Mouse (Mus musculus) hindbrain, embryonic 14.5 days (tissue): Measurements from ENCODE around the gene Celf2. TPM values are rescaled to one million over a fixed set of nuclear protein-coding genes. Genes with fewer than 3 reads are reported as not detected.

Experiments used
- ATAC-seq: fragments of 200-750 bp; cut with Nextera tagmentation; 2 replicates; pipeline ENCODE4 v1.8.0; 2017; ENCODE audit warnings: moderate number of reproducible peaks, mild to moderate bottlenecking, moderate TSS enrichment, moderate library complexity; ENCODE audit not compliant: low FRiP score
- DNase-seq: peaks from one replicate; pipeline ENCODE4 v3.0.0-alpha.2; 2015; ENCODE audit warnings: low spot score
- H3K27ac ChIP-seq: fragments of 300-500 bp; sonication (generic); 2 replicates; pipeline ENCODE4 v1.5.1; 2014; ENCODE audit warnings: mild to moderate bottlenecking, moderate library complexity
- H3K27me3 ChIP-seq: fragments of 300-500 bp; sonication (generic); 2 replicates; pipeline ENCODE4 v1.6.1; 2014; ENCODE audit warnings: mild to moderate bottlenecking, low read length, mixed read lengths; ENCODE audit not compliant: control insufficient read depth, insufficient read depth
- H3K36me3 ChIP-seq: fragments of 300-500 bp; sonication (generic); replicated peaks from 2 replicates; pipeline ENCODE4 v1.6.1; 2014; ENCODE audit not compliant: control insufficient read depth, insufficient read depth
- H3K4me1 ChIP-seq: fragments of 300-500 bp; sonication (generic); replicated peaks from 2 replicates; pipeline ENCODE4 v1.6.1; 2014; ENCODE audit warnings: antibody characterized with exemption, low read length, mixed read lengths; ENCODE audit not compliant: control insufficient read depth, insufficient read depth
- H3K4me2 ChIP-seq: fragments of 300-500 bp; sonication (generic); replicated peaks from 2 replicates; pipeline ENCODE4 v1.6.1; 2014; ENCODE audit warnings: mild to moderate bottlenecking, moderate library complexity
- H3K4me3 ChIP-seq: fragments of 300-500 bp; sonication (generic); replicated peaks from 2 replicates; pipeline ENCODE4 v1.5.1; 2014; ENCODE audit warnings: mild to moderate bottlenecking, low read length
- H3K9ac ChIP-seq: fragments of 300-500 bp; sonication (generic); 2 replicates; pipeline ENCODE4 v1.6.1; 2014
- H3K9me3 ChIP-seq: fragments of 300-500 bp; sonication (generic); 2 replicates; pipeline ENCODE4 v1.6.1; 2016; ENCODE audit warnings: low read length; ENCODE audit not compliant: control insufficient read depth
- WGBS: fragments of 180-500 bp; shearing (Covaris S2); extraction: QIAGEN DNeasy Blood & Tissue Kit; methylation state at CpG from one replicate; pipeline ENCODE4 v1.1.7; 2014; 5-methylcytosine and 5-hydroxymethylcytosine counted together
- polyA plus RNA-seq: library from polyadenylated mRNA; unstranded; fragments of >200 nt; fragmentation: Nextera tagmentation; extraction: Ambion mirVana; gene quantifications from 2 replicates; pipeline ENCODE4 v1.2.1, GENCODE M21; 2014

The Celf2 gene
- polyA plus RNA-seq, 1 experiment from 2014 or later: 131 TPM

GRCm38 (mm10) chr2:6537326-6537725 lies 972.0 kb downstream of the Celf2 start:
- no peak overlapping the region for H3K4me2 ChIP-seq
- no peaks in the 10 kb centered on the region for H3K27me3 ChIP-seq
- no peak for DNase-seq
- H3K4me3 ChIP-seq: no peak overlapping the region
- no peaks in the 10 kb centered on the region for H3K9me3 ChIP-seq
- no peak overlapping the region for H3K9ac ChIP-seq
- WGBS: 79% methylated on average over 3 of the region's 3 CpGs
- no peak for ATAC-seq
- peaks cover 6% of the 10 kb centered on the region for H3K36me3 ChIP-seq
- no peaks in the 10 kb centered on the region for H3K4me1 ChIP-seq
- H3K27ac ChIP-seq: no peak overlapping the region

DNA sequence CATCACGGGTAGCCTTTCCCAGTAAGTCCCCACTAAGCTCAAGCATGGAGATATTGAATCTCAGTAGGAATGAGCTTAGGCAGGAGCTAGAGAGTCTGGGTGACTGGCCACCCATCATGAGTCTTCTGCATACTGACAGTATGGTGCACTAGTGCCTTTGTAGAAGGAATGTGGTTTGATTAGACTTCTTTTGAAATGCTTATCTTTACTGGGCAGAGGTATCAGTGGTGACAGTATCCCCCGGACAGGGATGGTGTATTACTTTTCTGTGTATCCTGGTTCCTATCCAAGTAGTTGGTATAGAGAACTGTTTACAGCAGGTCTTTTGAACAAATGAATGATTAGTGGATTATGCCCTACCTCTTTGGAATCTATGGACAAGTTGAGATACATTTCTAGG lies 973.0 kb downstream of the Celf2 start:
- Histone ChIP-seq H3K9me3 (no peaks in the 10 kb centered on the region), H3K9ac (no peak overlapping the region), H3K27ac (no peak overlapping the region), H3K27me3 (no peaks in the 10 kb centered on the region), H3K4me3 (no peak overlapping the region), H3K4me2 (no peak overlapping the region), H3K4me1 (no peaks in the 10 kb centered on the region), H3K36me3 (peaks cover 5% of the 10 kb centered on the region)
- DNase-seq (no peak), ATAC-seq (no peak)
- 88% methylated on average over 2 of the region's 2 CpGs for WGBS

GRCm38 (mm10) chr2:6532341-6532740 lies 977.0 kb downstream of the Celf2 start:
- DNase-seq: no peak
- Histone ChIP-seq H3K36me3 (no peaks in the 10 kb centered on the region), H3K4me1 (no peaks in the 10 kb centered on the region), H3K27ac (no peak overlapping the region), H3K9ac (no peak overlapping the region), H3K4me3 (no peak overlapping the region), H3K9me3 (no peaks in the 10 kb centered on the region), H3K4me2 (no peak overlapping the region), H3K27me3 (no peaks in the 10 kb centered on the region)
- no peak for ATAC-seq
- WGBS: 57% methylated on average over 4 of the region's 4 CpGs

- WGBS: 79% methylated on average over 2 of the region's 2 CpGs
- Histone ChIP-seq H3K27ac (no peak overlapping the region), H3K36me3 (no peaks in the 10 kb centered on the region), H3K4me3 (no peak overlapping the region), H3K27me3 (no peaks in the 10 kb centered on the region), H3K4me1 (no peaks in the 10 kb centered on the region), H3K9ac (no peak overlapping the region), H3K9me3 (no peaks in the 10 kb centered on the region), H3K4me2 (no peak overlapping the region)
- DNase-seq (no peak), ATAC-seq (no peak)
These were observed 981.3 kb downstream of the Celf2 start for GRCm38 (mm10) chr2:6528076-6528475.

DNA sequence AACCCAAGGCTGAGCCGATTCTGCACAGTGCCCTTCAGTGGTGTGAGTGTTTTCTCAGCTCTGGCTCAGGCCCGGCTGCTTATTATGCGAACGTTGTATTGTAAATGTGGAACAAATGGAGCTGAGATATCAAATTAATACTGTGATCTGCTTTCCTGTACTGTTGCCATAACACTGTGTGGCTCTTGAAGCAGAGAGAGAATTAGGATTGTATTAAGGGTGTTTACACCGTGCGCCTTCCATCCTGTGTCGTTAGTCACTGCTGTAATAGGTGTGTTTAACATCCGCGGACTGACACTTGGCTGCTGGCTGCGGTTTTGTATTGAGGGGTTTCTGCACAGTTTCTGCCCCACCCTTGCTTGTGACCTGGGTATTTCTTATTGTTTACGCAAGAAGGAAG lies 982.5 kb downstream of the Celf2 start:
- Histone ChIP-seq H3K4me2 (no peak overlapping the region), H3K27me3 (no peaks in the 10 kb centered on the region), H3K9ac (no peak overlapping the region), H3K4me1 (no peaks in the 10 kb centered on the region), H3K9me3 (no peaks in the 10 kb centered on the region), H3K36me3 (no peaks in the 10 kb centered on the region), H3K4me3 (no peak overlapping the region), H3K27ac (no peak overlapping the region)
- WGBS: 79% methylated on average over 11 of the region's 11 CpGs
- DNase-seq (no peak), ATAC-seq (no peak)

GRCm38 (mm10) chr2:6526311-6526710 lies 983.1 kb downstream of the Celf2 start:
- Histone ChIP-seq H3K27me3 (no peaks in the 10 kb centered on the region), H3K9ac (no peak overlapping the region), H3K36me3 (no peaks in the 10 kb centered on the region), H3K4me3 (no peak overlapping the region), H3K4me1 (no peaks in the 10 kb centered on the region), H3K27ac (0 out of 2 replicates have a peak overlapping the region, but pooled peaks have one; percentile 20), H3K4me2 (no peak overlapping the region), H3K9me3 (no peaks in the 10 kb centered on the region)
- ATAC-seq (no peak), DNase-seq (no peak)
- 56% methylated on average over 4 of the region's 4 CpGs for WGBS

DNA sequence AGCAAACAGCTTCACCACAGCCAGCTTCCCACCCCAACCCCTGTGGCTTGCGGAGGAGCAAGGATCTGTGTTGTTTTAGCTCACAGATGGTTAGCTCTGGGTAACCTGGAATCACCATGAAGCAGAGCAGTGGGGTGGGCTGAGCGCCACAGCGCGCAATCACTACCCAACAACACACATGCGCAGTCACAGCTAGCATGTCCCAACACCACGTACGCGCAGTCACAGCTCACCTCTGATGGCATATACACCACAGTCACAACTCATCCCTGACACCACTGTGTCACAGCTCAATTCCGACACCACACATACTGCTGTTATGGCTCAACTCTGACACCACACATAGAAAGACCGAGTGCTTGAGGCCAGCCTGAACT lies 985.5 kb downstream of the Celf2 start:
- Histone ChIP-seq H3K9me3 (no peaks in the 10 kb centered on the region), H3K36me3 (no peaks in the 10 kb centered on the region), H3K4me1 (no peaks in the 10 kb centered on the region), H3K4me2 (no peak overlapping the region), H3K9ac (no peak overlapping the region), H3K4me3 (no peak overlapping the region), H3K27ac (no peak overlapping the region), H3K27me3 (no peaks in the 10 kb centered on the region)
- no peak for ATAC-seq
- WGBS: 95% methylated on average over 10 of the region's 10 CpGs
- DNase-seq: no peak

- ATAC-seq (no peak), DNase-seq (no peak)
- no peak overlapping the region for H3K27ac ChIP-seq
- no peaks in the 10 kb centered on the region for H3K27me3 ChIP-seq
- no peak overlapping the region for H3K9ac ChIP-seq
- H3K9me3 ChIP-seq: no peaks in the 10 kb centered on the region
- 81% methylated on average over 16 of the region's 16 CpGs for WGBS
- H3K4me1 ChIP-seq: no peaks in the 10 kb centered on the region
- H3K4me3 ChIP-seq: no peak overlapping the region
- no peaks in the 10 kb centered on the region for H3K36me3 ChIP-seq
- H3K4me2 ChIP-seq: no peak overlapping the region
These were observed 986.0 kb downstream of the Celf2 start for GRCm38 (mm10) chr2:6523261-6523923.

DNA sequence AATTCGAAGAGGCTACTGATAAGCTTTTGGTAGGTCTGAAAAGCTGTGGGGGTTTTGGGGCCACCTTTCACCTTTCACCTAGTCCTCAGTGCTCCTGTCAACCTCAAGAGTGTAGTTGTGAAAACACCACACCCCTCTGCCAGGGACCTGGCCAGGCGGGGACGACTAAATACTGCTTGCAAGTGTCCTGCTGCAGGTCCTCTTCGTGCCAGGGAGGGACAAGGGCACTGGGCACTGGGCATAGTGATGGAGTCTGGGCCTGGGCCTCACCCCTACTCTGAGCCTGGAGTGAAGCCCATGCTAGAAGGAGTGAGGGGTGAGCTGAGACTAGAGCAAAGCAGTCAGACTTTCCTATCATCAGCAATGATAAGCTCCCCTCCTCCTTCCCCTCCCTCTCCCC lies 987.0 kb downstream of the Celf2 start:
- no peak overlapping the region for H3K4me3 ChIP-seq
- no peaks in the 10 kb centered on the region for H3K36me3 ChIP-seq
- no peak overlapping the region for H3K9ac ChIP-seq
- WGBS: 96% methylated on average over 4 of the region's 4 CpGs
- ATAC-seq: no peak
- H3K4me1 ChIP-seq: no peaks in the 10 kb centered on the region
- no peak for DNase-seq
- no peak overlapping the region for H3K27ac ChIP-seq
- no peaks in the 10 kb centered on the region for H3K27me3 ChIP-seq
- no peaks in the 10 kb centered on the region for H3K9me3 ChIP-seq
- no peak overlapping the region for H3K4me2 ChIP-seq

- DNase-seq (no peak), ATAC-seq (no peak)
- no peaks in the 10 kb centered on the region for H3K4me1 ChIP-seq
- no peak overlapping the region for H3K9ac ChIP-seq
- no peaks in the 10 kb centered on the region for H3K9me3 ChIP-seq
- no peak overlapping the region for H3K27ac ChIP-seq
- no peaks in the 10 kb centered on the region for H3K27me3 ChIP-seq
- H3K4me2 ChIP-seq: no peak overlapping the region
- no peaks in the 10 kb centered on the region for H3K36me3 ChIP-seq
- H3K4me3 ChIP-seq: no peak overlapping the region
- 74% methylated on average over 7 of the region's 7 CpGs for WGBS
These were observed 996.2 kb downstream of the Celf2 start for GRCm38 (mm10) chr2:6513176-6513575.
